Mouse (Mus musculus): ENCODE results near the gene B3galt6. TPM values are rescaled to one million over a fixed set of nuclear protein-coding genes. Genes with fewer than 3 reads are reported as not detected.

B3galt6 gene
- 1 to 10 TPM in 1 of 2 experiments, under 1 TPM in 1; 0.92 to 1.3 TPM for polyA plus RNA-seq (2017; shearing (Covaris generic))

- ATAC-seq, result peak; percentile 79
Measured at GRCm38 (mm10) chr4:155992241-155992905, at the start of gene B3galt6, which contains the start of gene Sdf4. TSS of gene B3galt6 (minus strand) at chr4:155992649. TSS of gene Sdf4 (plus strand) at chr4:155992872.

- ATAC-seq, result no peak
Measured at GRCm38 (mm10) chr4:156034901-156035300, 42.5 kb upstream of the B3galt6 start.

GRCm38 (mm10) chr4:156034301-156034700, 41.9 kb upstream of the B3galt6 start:
- ATAC-seq, result no peak

GRCm38 (mm10) chr4:156033476-156034119, 41.1 kb upstream of the B3galt6 start:
- peak; percentile 59 for ATAC-seq

- no peak for ATAC-seq
Measured at GRCm38 (mm10) chr4:156032856-156033255, 40.4 kb upstream of the B3galt6 start.

- peak; percentile 48 for ATAC-seq
Measured at GRCm38 (mm10) chr4:156031593-156032391, 39.3 kb upstream of the B3galt6 start.

GRCm38 (mm10) chr4:156031255-156031592, 38.8 kb upstream of the B3galt6 start:
- no peak for ATAC-seq

GRCm38 (mm10) chr4:156030651-156031118, 38.2 kb upstream of the B3galt6 start:
- peak; percentile 55 for ATAC-seq

GRCm38 (mm10) chr4:156028580-156028979, 36.1 kb upstream of the B3galt6 start:
- ATAC-seq, result no peak

- peak; percentile 10 for ATAC-seq
Measured at GRCm38 (mm10) chr4:156026013-156026412, 33.6 kb upstream of the B3galt6 start, which contains the start of gene Tnfrsf18. TSS of gene Tnfrsf18 (plus strand) at chr4:156026164.

GRCm38 (mm10) chr4:156024184-156024583, 31.7 kb upstream of the B3galt6 start:
- ATAC-seq, result no peak

- no peak for ATAC-seq
Measured at GRCm38 (mm10) chr4:156023520-156023919, 31.1 kb upstream of the B3galt6 start.

- ATAC-seq, result peak; percentile 81
Measured at GRCm38 (mm10) chr4:156021942-156022419, 29.5 kb upstream of the B3galt6 start.

- ATAC-seq, result peak; percentile 37
Measured at GRCm38 (mm10) chr4:156021381-156021780, 28.9 kb upstream of the B3galt6 start.

- ATAC-seq, result no peak
Measured at GRCm38 (mm10) chr4:156019771-156020170, 27.3 kb upstream of the B3galt6 start.

- no peak for ATAC-seq
Measured at GRCm38 (mm10) chr4:156014436-156014835, 22.0 kb upstream of the B3galt6 start.

GRCm38 (mm10) chr4:156013637-156014036, 21.2 kb upstream of the B3galt6 start, which contains the start of gene Tnfrsf4:
TSS of gene Tnfrsf4 (plus strand) at chr4:156013843.
- peak; percentile 78 for ATAC-seq

GRCm38 (mm10) chr4:156008369-156008768, 15.9 kb upstream of the B3galt6 start:
- ATAC-seq, result peak; percentile 50

- peak; percentile 86 for ATAC-seq
Measured at GRCm38 (mm10) chr4:156004109-156004508, 11.7 kb upstream of the B3galt6 start.

GRCm38 (mm10) chr4:155993606-155994005, 1.2 kb upstream of the B3galt6 start:
- ATAC-seq, result no peak

- ATAC-seq, result peak; percentile 82
Measured at GRCm38 (mm10) chr4:155992906-155993547, 578 bp upstream of the B3galt6 start.

- ATAC-seq, result no peak
Measured at GRCm38 (mm10) chr4:155991908-155992230, 580 bp downstream of the B3galt6 start.
